Mouse (Mus musculus) lung, postnatal 25 days (tissue): ENCODE data around the gene Asrgl1.

ENCODE experiments used
- DNase-seq: peaks from one replicate; pipeline ENCODE4 v3.0.0; 2022; ENCODE audit warnings: low spot score

The Asrgl1 gene

GRCm38 (mm10) chr19:9071456-9072156 is 63.8 kb downstream of the Asrgl1 start:
- DNase-seq, result peak; percentile 89

- DNase-seq, result no peak
Measured at GRCm38 (mm10) chr19:9070316-9070715, 65.1 kb downstream of the Asrgl1 start.

- no peak for DNase-seq
Measured at GRCm38 (mm10) chr19:9069687-9070307, 65.6 kb downstream of the Asrgl1 start.

- DNase-seq, result no peak
Measured at GRCm38 (mm10) chr19:9067292-9067691, 68.1 kb downstream of the Asrgl1 start.

GRCm38 (mm10) chr19:9065621-9066561 is 69.5 kb downstream of the Asrgl1 start:
- DNase-seq, result no peak

- no peak for DNase-seq
Measured at GRCm38 (mm10) chr19:9063831-9064230, 71.6 kb downstream of the Asrgl1 start.

GRCm38 (mm10) chr19:9062822-9063221 is 72.6 kb downstream of the Asrgl1 start:
- DNase-seq, result no peak

GRCm38 (mm10) chr19:9061221-9061893 is 74.1 kb downstream of the Asrgl1 start:
- DNase-seq, result peak; percentile 60

GRCm38 (mm10) chr19:9060103-9060502 is 75.3 kb downstream of the Asrgl1 start:
- DNase-seq, result peak; percentile 51
